Mouse (Mus musculus) gastrocnemius, adult 8-10 months (tissue): Measurements from ENCODE around the gene Atp5l. TPM values are rescaled to one million over a fixed set of nuclear protein-coding genes. Genes with fewer than 3 reads are reported as not detected.
"Not testable (repeated sequence)": the region's sequence is repeated elsewhere in the genome, so short reads cannot be mapped to it uniquely, and the experiment has no call there.

ENCODE experiments used
- DNase-seq, 2 experiments: peaks; one replicate each; pipeline ENCODE4 v3.0.0; 2022; ENCODE audit warnings: low spot score in 2 of 2
- total RNA-seq, 4 experiments: library from RNA; stranded (reverse); gene quantifications; 2 replicates each; pipeline ENCODE4 v1.2.4; 2022

The Atp5l gene
- 100 to 1,000 TPM; 642 to 789 (median 713) TPM for total RNA-seq

GRCm38 (mm10) chr9:44920374-44921122 lies at the start of gene Atp5l:
Gene Atp5l, minus strand, starts transcription at chr9:44920742.
- peak; percentile 68 to 78 for DNase-seq

DNA sequence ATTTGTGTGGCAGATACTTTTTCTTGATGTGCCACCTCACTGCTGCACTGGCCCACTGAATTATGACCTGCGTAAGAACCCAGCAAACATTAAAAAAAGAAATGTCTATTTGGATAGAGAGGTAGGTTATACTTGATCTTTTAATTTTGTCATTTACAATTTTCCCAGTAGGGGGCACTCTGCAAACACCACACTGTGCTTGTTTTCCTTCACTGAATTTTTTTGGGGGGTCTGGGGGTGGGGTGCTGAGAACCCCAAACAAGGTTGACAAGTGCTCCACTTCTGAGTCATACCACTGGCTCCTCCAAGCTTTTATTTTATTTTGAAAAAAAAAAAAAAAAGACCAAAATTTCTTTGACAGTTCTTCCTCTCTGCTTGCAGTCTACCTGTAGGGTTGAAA lies 48.9 kb upstream of the Atp5l start:
- DNase-seq, result no peak

DNA sequence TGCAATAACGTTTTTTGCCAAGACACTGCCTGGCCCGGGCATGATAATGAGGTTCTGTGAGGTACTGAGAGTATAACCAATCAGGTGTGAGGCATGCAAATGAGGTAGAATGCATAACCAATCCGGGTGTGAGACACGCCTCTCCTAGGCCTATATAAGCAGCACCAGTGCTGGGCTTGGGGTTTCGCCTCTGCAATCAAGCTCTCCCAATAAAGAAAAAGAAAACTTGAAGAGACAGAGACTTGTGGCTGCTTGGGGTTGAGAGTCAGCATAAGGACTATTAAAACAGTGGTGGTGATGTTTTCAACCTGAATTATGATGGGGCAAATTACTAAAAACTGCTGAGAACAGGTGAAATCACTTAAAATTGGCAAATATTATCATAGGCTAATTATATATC lies 47.2 kb upstream of the Atp5l start:
- not testable (repeated sequence) for DNase-seq

- peak; percentile 79 to 82 for DNase-seq
Measured at GRCm38 (mm10) chr9:44966815-44967242, 46.3 kb upstream of the Atp5l start.

GRCm38 (mm10) chr9:44965833-44966466 lies 45.4 kb upstream of the Atp5l start:
- no peak for DNase-seq

GRCm38 (mm10) chr9:44965126-44965832 lies 44.7 kb upstream of the Atp5l start, which contains the start of gene Ube4a:
Gene Ube4a, minus strand, starts transcription at chr9:44965600.
- peak; percentile 96 to 97 for DNase-seq

DNA sequence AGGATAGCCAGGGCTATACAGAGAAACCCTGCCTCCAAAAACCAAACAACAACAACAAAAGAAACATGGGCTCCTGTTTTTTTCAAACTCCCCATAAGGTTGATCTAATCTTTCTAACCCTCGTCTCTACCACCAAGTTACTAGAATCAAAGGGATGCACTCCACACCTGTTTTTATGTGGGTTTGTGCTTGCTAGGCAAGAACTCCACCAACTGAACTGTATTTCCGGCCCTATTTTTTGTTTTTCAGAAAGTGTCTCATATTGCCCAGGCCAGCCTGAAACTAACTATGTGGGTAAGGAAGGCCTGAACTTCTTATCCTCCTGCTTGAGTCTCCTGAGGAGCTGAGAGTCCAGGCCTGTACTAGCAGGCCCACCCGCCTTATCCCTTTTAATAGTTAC lies 33.9 kb upstream of the Atp5l start:
- DNase-seq, result no peak

- DNase-seq, result no peak
Measured at GRCm38 (mm10) chr9:44947836-44948235, 27.3 kb upstream of the Atp5l start.

DNA sequence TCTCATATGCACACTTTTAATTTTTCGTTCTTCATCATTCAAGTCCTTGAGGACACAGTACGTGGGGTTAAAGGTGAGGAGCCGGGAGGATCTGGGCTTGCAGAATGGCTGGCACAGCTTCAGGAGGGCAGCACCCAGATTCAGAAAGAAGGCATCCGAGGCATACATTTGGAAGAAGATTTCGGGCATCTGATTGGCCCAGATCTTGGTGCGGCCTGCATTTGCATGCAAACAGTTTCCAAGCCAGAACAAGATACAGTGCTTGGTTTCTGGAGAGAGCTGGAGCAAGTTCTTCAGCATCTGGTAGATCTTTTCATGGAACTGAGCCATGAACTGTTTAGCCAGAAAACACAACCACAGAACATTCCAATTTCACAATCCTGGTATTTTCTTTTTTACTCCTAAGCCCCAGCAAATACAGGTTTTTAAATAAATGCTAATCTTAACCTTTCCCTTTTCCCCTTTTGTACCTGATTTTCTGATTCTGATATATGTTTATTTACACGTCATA lies 25.7 kb upstream of the Atp5l start:
- DNase-seq, result no peak

DNA sequence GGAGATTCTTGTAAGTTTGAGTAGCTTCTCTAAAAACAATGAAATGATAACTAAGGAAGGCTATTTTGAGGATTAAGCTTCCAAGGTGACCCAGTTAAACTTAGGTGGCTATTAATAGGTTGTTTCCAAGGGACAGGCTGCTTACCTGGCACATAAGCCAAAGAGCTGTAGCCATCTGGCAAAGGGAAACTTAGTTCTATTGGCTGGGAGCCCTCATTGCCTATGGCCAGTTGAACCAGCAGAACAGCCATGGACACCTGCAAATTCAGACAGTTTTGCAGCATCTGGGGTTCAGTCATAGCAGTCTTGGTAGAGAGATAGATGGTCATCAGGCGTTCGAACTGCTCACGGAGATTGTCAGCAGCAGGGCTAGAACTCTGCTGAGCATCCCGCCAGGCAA lies 21.9 kb upstream of the Atp5l start:
- peak in 1 of 2 experiments; percentile 44 for DNase-seq

GRCm38 (mm10) chr9:44941756-44942155 lies 21.2 kb upstream of the Atp5l start:
- DNase-seq, result peak; percentile 53 to 65

- DNase-seq, result no peak
Measured at GRCm38 (mm10) chr9:44921543-44921942, 1.0 kb upstream of the Atp5l start.

DNA sequence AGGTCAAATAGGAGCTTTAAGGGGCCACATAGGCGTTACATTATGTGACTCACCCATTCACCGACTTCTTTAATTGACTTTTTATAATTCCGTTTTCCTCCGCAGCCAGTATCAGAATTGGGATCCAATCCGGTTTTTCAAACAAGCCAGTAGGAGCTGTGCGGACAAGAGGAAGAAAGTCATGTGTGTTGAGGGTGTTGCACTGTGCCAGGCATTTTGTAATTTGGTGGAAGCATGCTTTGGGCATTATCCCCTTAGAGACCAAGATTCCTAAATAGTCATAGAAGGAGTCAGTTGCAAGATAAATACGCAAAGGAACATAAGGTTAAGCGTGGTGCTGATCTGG lies 554 bp upstream of the Atp5l start:
- DNase-seq, result peak in 1 of 2 experiments; percentile 30

DNA sequence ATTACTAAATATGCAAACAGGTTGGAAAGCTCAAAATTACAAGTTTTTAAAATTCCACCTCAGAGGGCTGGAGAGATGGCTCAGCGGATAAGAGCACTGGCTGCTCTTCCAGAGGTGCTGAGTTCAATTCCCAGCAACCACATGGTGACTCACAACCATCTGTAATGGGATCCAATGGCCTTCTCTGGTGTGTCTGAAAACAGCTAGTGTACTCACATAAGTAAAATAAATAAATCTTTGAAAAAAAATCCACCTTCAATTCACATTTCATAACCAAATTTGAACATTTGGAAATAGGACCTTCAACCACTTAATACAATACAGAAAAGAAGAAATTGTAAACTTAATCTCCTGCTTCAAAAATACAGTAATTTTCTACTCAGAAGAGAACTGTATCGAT lies 936 bp downstream of the Atp5l start:
- DNase-seq, result no peak

GRCm38 (mm10) chr9:44916196-44916595 lies 4.3 kb downstream of the Atp5l start:
- no peak for DNase-seq

DNA sequence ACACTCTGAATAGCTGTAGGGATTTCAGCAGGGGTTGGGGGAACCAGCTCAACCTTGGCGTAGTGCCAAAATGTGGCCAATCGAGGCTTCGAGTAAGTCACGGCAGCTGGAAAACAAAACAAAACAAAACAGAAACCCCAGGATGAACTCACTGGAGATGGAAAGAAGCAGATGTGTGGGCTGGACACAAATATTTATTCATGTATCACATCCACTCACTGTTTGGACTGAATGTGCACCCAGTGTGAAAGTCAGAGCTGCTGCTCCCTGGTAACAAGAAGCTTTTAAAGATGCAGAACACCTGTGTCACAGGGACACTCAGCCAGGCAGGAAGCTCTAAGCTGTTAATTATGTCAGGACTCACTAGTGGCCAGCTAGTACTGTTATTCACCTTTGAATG lies 5.8 kb downstream of the Atp5l start:
- DNase-seq, result no peak

DNA sequence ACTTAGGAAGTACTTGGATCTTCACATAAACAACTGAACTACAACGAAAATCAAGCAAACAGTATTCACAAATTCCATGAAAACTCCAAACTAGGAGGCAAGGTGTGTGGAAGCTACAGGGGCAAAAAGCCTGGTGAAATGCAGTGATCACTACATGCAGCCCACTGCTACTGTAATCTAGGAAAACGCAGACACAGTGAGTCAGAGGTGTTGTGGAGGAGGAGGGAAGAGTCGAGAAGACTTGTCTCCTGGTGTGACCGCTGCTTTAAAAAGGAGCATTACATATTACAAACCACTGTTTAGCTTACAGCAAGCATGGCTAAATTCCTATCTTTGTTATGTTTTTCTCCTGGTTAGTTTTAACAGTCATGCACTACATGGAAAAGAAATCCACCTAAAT lies 9.2 kb downstream of the Atp5l start:
- DNase-seq, result no peak

- peak; percentile 32 to 60 for DNase-seq
Measured at GRCm38 (mm10) chr9:44905620-44906019, 14.9 kb downstream of the Atp5l start.

DNA sequence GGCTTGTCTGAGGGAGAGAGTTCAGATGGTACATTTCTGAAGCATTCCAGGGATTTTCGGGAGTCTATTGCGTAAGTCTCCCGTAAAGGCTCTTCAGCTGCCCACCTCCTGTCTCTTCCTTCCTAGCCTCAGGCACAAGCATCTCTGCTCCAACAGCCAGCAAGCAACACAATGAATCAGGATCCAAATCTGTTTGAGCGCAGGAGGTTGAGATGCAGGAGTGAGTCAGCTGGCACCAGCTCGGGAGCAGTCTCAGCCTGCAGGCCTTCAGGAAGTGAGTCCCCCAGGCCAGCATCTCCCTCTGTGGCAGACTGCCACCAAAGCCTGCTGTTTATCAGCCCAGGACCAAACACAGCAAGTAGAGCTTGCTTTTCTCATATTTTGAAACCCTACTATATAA lies 15.6 kb downstream of the Atp5l start:
- peak; percentile 52 to 68 for DNase-seq

DNA sequence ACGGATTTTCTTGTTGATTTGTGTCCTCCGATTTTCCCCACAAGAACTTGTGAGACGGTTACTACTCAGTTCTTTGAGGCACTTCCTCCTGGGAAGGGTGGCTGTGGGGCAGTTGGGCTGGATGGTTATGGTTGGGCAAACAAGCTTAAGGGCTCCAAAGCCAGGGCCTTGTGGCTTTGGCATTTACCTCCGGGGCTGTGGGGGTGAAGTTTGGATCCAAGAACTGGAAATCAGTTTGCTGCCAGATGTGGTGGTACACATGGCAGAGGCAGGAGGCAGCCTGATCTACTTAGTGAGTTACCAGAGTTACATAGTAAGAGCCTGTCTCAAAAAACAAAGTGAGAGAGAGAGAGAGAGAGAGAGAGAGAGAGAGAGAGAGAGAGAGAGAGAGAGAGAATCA lies 16.7 kb downstream of the Atp5l start:
- DNase-seq, result no peak

- no peak for DNase-seq
Measured at GRCm38 (mm10) chr9:44900402-44900801, 20.1 kb downstream of the Atp5l start.

- DNase-seq, result no peak
Measured at GRCm38 (mm10) chr9:44899716-44900115, 20.8 kb downstream of the Atp5l start.
